Mouse (Mus musculus): ENCODE measurements at regions not wholly inside any gene's neighbourhood (a gene's known extent, or its start where the extent isn't known, plus 50 kb on each side); places are given as distances from the start of the nearest gene placed in this dataset.
"Not testable (repeated sequence)": the region's sequence is repeated elsewhere in the genome, so short reads cannot be mapped to it uniquely, and the experiment has no call there.

GRCm38 (mm10) chr11:71285193-71285592, 54.7 kb upstream of the Nlrp1b start:
- no peaks in the 10 kb centered on the region for H3K9me3 ChIP-seq
- H3K27ac ChIP-seq: no peak overlapping the region
- H3K27me3 ChIP-seq (replicated peaks): no peaks in the 10 kb centered on the region
- H3K4me2 ChIP-seq (replicated peaks): no peak overlapping the region
- WGBS: 78% methylated on average over 2 of the region's 2 CpGs
- H3K36me3 ChIP-seq: no peaks in the 10 kb centered on the region
- no peaks in the 10 kb centered on the region for H3K4me1 ChIP-seq
- no peak for ATAC-seq (ENCODE audit: low FRiP score, low read depth)
- H3K9ac ChIP-seq: no peak overlapping the region
- H3K4me3 ChIP-seq: no peak overlapping the region

- H3K9me3 ChIP-seq; H3K4me3 ChIP-seq; H3K36me3 ChIP-seq; H3K9ac ChIP-seq; ATAC-seq (ENCODE audit: low FRiP score, low read depth); H3K27ac ChIP-seq; H3K27me3 ChIP-seq (replicated peaks); H3K4me1 ChIP-seq; H3K4me2 ChIP-seq (replicated peaks): not testable (repeated sequence)
Measured at GRCm38 (mm10) chr11:71288243-71288642, 57.7 kb upstream of the Nlrp1b start.

- H3K27me3 ChIP-seq (replicated peaks): no peaks in the 10 kb centered on the region
- 89% methylated on average over 1 of the region's 1 CpGs for WGBS
- ATAC-seq (ENCODE audit: low FRiP score, low read depth): no peak
Measured at GRCm38 (mm10) chr11:71289490-71289889, 59.0 kb upstream of the Nlrp1b start.

GRCm38 (mm10) chr11:71299479-71299878, 68.9 kb upstream of the Nlrp1b start:
- H3K27ac ChIP-seq: no peak overlapping the region
- H3K4me1 ChIP-seq: no peaks in the 10 kb centered on the region
- no peak overlapping the region for H3K4me3 ChIP-seq
- H3K4me2 ChIP-seq (replicated peaks): no peak overlapping the region
- H3K9ac ChIP-seq: no peak overlapping the region
- no peaks in the 10 kb centered on the region for H3K9me3 ChIP-seq
- no peaks in the 10 kb centered on the region for H3K27me3 ChIP-seq (replicated peaks)
- no peaks in the 10 kb centered on the region for H3K36me3 ChIP-seq
- 80% methylated on average over 1 of the region's 1 CpGs for WGBS
- no peak for ATAC-seq (ENCODE audit: low FRiP score, low read depth)

More at GRCm38 (mm10) chr11:71289490-71289889, 59.0 kb upstream of the Nlrp1b start:
- Histone ChIP-seq H3K9ac (no peak overlapping the region), H3K36me3 (no peaks in the 10 kb centered on the region), H3K27ac (no peak overlapping the region), H3K4me3 (no peak overlapping the region), H3K4me2 (replicated peaks) (no peak overlapping the region), H3K4me1 (no peaks in the 10 kb centered on the region), H3K9me3 (no peaks in the 10 kb centered on the region)

- WGBS: 49% methylated on average over 1 of the region's 1 CpGs
- no peak for ATAC-seq (ENCODE audit: low FRiP score, low read depth)
Measured at GRCm38 (mm10) chr11:71323439-71323838, 92.9 kb upstream of the Nlrp1b start.

GRCm38 (mm10) chr11:71337428-71337827, 106.9 kb upstream of the Nlrp1b start:
- WGBS: 16% methylated on average over 1 of the region's 1 CpGs
- Histone ChIP-seq H3K4me1 (no peaks in the 10 kb centered on the region), H3K9ac (no peak overlapping the region), H3K36me3 (no peaks in the 10 kb centered on the region), H3K27ac (no peak overlapping the region), H3K4me2 (replicated peaks) (no peak overlapping the region), H3K27me3 (replicated peaks) (no peaks in the 10 kb centered on the region), H3K4me3 (no peak overlapping the region), H3K9me3 (no peaks in the 10 kb centered on the region)
- ATAC-seq (ENCODE audit: low FRiP score, low read depth): no peak

More at GRCm38 (mm10) chr11:71323439-71323838, 92.9 kb upstream of the Nlrp1b start:
- Histone ChIP-seq H3K4me2 (replicated peaks) (no peak overlapping the region), H3K4me1 (no peaks in the 10 kb centered on the region), H3K9ac (no peak overlapping the region), H3K27ac (no peak overlapping the region), H3K4me3 (no peak overlapping the region), H3K9me3 (no peaks in the 10 kb centered on the region), H3K36me3 (no peaks in the 10 kb centered on the region), H3K27me3 (replicated peaks) (no peaks in the 10 kb centered on the region)

GRCm38 (mm10) chr11:71346024-71346423, 115.5 kb upstream of the Nlrp1b start:
- ATAC-seq (ENCODE audit: low FRiP score, low read depth): no peak
- H3K9me3 ChIP-seq: no peaks in the 10 kb centered on the region
- no peaks in the 10 kb centered on the region for H3K27me3 ChIP-seq (replicated peaks)
- no peak overlapping the region for H3K4me3 ChIP-seq
- H3K36me3 ChIP-seq: no peaks in the 10 kb centered on the region
- no peak overlapping the region for H3K9ac ChIP-seq
- 70% methylated on average over 3 of the region's 3 CpGs for WGBS
- no peak overlapping the region for H3K27ac ChIP-seq
- no peak overlapping the region for H3K4me2 ChIP-seq (replicated peaks)
- no peaks in the 10 kb centered on the region for H3K4me1 ChIP-seq

- Histone ChIP-seq H3K36me3 (no peaks in the 10 kb centered on the region), H3K27ac (no peak overlapping the region), H3K4me3 (no peak overlapping the region)
Measured at GRCm38 (mm10) chr11:71357089-71357488, 126.6 kb upstream of the Nlrp1b start.

GRCm38 (mm10) chr11:71360856-71361255, 130.3 kb upstream of the Nlrp1b start:
- Histone ChIP-seq H3K9ac (no peak overlapping the region), H3K9me3 (no peaks in the 10 kb centered on the region), H3K4me2 (replicated peaks) (no peak overlapping the region), H3K27me3 (replicated peaks) (no peaks in the 10 kb centered on the region), H3K4me1 (no peaks in the 10 kb centered on the region), H3K36me3 (no peaks in the 10 kb centered on the region), H3K4me3 (no peak overlapping the region), H3K27ac (no peak overlapping the region)
- no peak for ATAC-seq (ENCODE audit: low FRiP score, low read depth)
- WGBS: 88% methylated on average over 5 of the region's 5 CpGs

More at GRCm38 (mm10) chr11:71357089-71357488, 126.6 kb upstream of the Nlrp1b start:
- no peaks in the 10 kb centered on the region for H3K9me3 ChIP-seq
- no peak overlapping the region for H3K9ac ChIP-seq
- H3K4me1 ChIP-seq: no peaks in the 10 kb centered on the region
- 54% methylated on average over 3 of the region's 3 CpGs for WGBS
- no peaks in the 10 kb centered on the region for H3K27me3 ChIP-seq (replicated peaks)
- H3K4me2 ChIP-seq (replicated peaks): no peak overlapping the region
- no peak for ATAC-seq (ENCODE audit: low FRiP score, low read depth)

- no peaks in the 10 kb centered on the region for H3K9me3 ChIP-seq
- no peak overlapping the region for H3K4me3 ChIP-seq
- H3K4me2 ChIP-seq (replicated peaks): no peak overlapping the region
- no peak overlapping the region for H3K9ac ChIP-seq
- no peak for ATAC-seq (ENCODE audit: low FRiP score, low read depth)
- H3K36me3 ChIP-seq: no peaks in the 10 kb centered on the region
- 70% methylated on average over 5 of the region's 5 CpGs for WGBS
- H3K4me1 ChIP-seq: no peaks in the 10 kb centered on the region
- no peak overlapping the region for H3K27ac ChIP-seq
- no peaks in the 10 kb centered on the region for H3K27me3 ChIP-seq (replicated peaks)
Measured at GRCm38 (mm10) chr11:71371871-71372270, 141.3 kb upstream of the Nlrp1b start.

- no peak overlapping the region for H3K4me2 ChIP-seq (replicated peaks)
- WGBS: 77% methylated on average over 5 of the region's 5 CpGs
Measured at GRCm38 (mm10) chr11:71375132-71375531, 144.6 kb upstream of the Nlrp1b start.

GRCm38 (mm10) chr11:71388411-71388810, 157.9 kb upstream of the Nlrp1b start:
- 82% methylated on average over 4 of the region's 4 CpGs for WGBS
- no peak overlapping the region for H3K4me2 ChIP-seq (replicated peaks)
- ATAC-seq (ENCODE audit: low FRiP score, low read depth): no peak
- no peak overlapping the region for H3K27ac ChIP-seq
- H3K4me3 ChIP-seq: no peak overlapping the region
- no peak overlapping the region for H3K9ac ChIP-seq
- H3K4me1 ChIP-seq: peaks cover 10% of the 10 kb centered on the region; the same call in 1 of the 2 replicates
- no peaks in the 10 kb centered on the region for H3K9me3 ChIP-seq
- no peaks in the 10 kb centered on the region for H3K27me3 ChIP-seq (replicated peaks)
- H3K36me3 ChIP-seq: no peaks in the 10 kb centered on the region

More at GRCm38 (mm10) chr11:71375132-71375531, 144.6 kb upstream of the Nlrp1b start:
- Histone ChIP-seq H3K4me3 (no peak overlapping the region), H3K27me3 (replicated peaks) (no peaks in the 10 kb centered on the region), H3K27ac (no peak overlapping the region), H3K9ac (no peak overlapping the region), H3K9me3 (no peaks in the 10 kb centered on the region), H3K4me1 (no peaks in the 10 kb centered on the region), H3K36me3 (no peaks in the 10 kb centered on the region)
- ATAC-seq (ENCODE audit: low FRiP score, low read depth): no peak

GRCm38 (mm10) chr11:71389659-71390058, 159.1 kb upstream of the Nlrp1b start:
- Histone ChIP-seq H3K36me3 (no peaks in the 10 kb centered on the region), H3K4me3 (no peak overlapping the region), H3K9ac (no peak overlapping the region), H3K27ac (peak overlapping the region; percentile 15; the same call in 1 of the 2 replicates), H3K4me1 (peaks cover 10% of the 10 kb centered on the region; the same call in 1 of the 2 replicates), H3K27me3 (replicated peaks) (no peaks in the 10 kb centered on the region), H3K9me3 (no peaks in the 10 kb centered on the region), H3K4me2 (replicated peaks) (peak overlapping the region; percentile 40)
- 17% methylated on average over 7 of the region's 7 CpGs for WGBS
- peak; percentile 91 for ATAC-seq (ENCODE audit: low FRiP score, low read depth)

Measured in neural tube, embryonic 12.5 days (tissue).